Mouse (Mus musculus): ENCODE data around the gene Tapbp. TPM values are rescaled to one million over a fixed set of nuclear protein-coding genes. Genes with fewer than 3 reads are reported as not detected.
A peak's percentile ranks its signal among the peaks of the same experiment; 100 is the strongest.
"Not testable (repeated sequence)": the region's sequence is repeated elsewhere in the genome, so short reads cannot be mapped to it uniquely, and the experiment has no call there.

Tapbp gene
- polyA plus RNA-seq, 1 experiment from 2014 or later = 22.0 TPM

DNA sequence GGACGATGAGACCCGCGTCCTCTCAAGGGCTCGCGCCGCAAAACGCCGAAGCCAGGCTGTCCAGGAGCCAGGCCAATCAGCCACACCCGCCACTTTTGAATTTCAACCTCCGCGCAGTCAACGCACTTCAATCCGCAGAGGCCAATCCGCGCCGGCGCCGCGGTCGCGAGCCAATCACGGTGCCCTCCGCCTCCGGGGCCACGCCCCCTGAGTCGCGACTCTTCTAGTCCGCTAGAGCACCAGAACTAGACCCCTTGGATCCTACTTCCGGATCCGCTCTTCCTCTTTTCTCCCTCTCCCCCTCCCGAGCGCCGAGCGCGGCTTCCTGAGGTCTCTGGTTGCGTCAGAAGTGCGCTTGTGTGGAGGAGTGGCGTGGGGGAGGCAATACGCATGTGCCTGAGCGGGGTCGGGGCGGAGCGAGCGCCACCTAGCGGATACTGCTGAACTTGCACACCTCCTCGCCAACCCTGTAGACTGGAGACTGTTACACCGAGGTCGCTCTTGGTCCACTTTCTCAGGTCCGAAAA lies 25.1 kb upstream of the Tapbp start, which contains the start of gene Kifc1:
TSS of gene Kifc1 (minus strand) at position 129 of the 527 bp plus-strand sequence.
- peak within 1 kb of the TSS; percentile 65 for H3K4me3 ChIP-seq (ENCODE audit: low read depth, low read length)
- H3K27me3 ChIP-seq (ENCODE audit: control insufficient read depth, insufficient read depth, low read length) = no peaks in the 10 kb centered on the region
- H3K9ac ChIP-seq (ENCODE audit: low read depth, low read length) = peak within 1 kb of the TSS; percentile 80
- WGBS (ENCODE audit: insufficient replicate concordance) = under 1% methylated on average over 49 of the region's 49 CpGs
- no peaks in the 10 kb centered on the region for H3K9me3 ChIP-seq (replicated peaks; ENCODE audit: control insufficient read depth, low read length)
- H3K4me1 ChIP-seq (ENCODE audit: control insufficient read depth, insufficient read depth, low read length) = peaks cover 7% of the 10 kb centered on the region; the same call in 1 of the 2 replicates
- peak within 1 kb of the TSS; percentile 65 for H3K27ac ChIP-seq (ENCODE audit: low read depth, low read length)
- peak within 1 kb of the TSS; percentile 60 for H3K4me2 ChIP-seq
- peak; percentile 98 for ATAC-seq (replicated peaks; ENCODE audit: insufficient number of reproducible peaks, low FRiP score, low TSS enrichment)
- H3K36me3 ChIP-seq (ENCODE audit: control insufficient read depth, insufficient read depth, low read length) = peaks cover 7% of the 10 kb centered on the region

DNA sequence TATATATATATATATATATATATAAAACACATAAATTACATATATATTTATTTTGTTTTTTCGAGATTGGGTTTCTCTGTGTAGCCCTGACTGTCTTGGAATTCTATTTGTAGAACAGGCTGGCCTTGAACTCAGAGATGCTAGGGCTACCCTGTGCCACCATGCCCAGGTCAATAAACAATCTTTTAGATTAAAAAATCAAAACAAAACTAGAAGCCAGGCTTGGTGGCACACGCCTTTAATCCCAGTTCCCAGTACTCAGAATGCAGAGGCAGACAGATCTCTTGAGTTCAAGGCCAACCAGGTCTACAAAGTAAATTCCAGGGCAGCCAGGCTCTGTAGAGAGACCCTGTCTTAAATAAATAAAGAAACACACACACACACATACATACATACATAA lies 24.3 kb upstream of the Tapbp start:
- peaks cover 7% of the 10 kb centered on the region; the same call in 1 of the 2 replicates for H3K4me1 ChIP-seq (ENCODE audit: control insufficient read depth, insufficient read depth, low read length)
- 60% methylated on average over 2 of the region's 2 CpGs for WGBS (ENCODE audit: insufficient replicate concordance)
- ATAC-seq (replicated peaks; ENCODE audit: insufficient number of reproducible peaks, low FRiP score, low TSS enrichment) = no peak
- no peak overlapping the region for H3K9ac ChIP-seq (ENCODE audit: low read depth, low read length)
- no peaks in the 10 kb centered on the region for H3K9me3 ChIP-seq (replicated peaks; ENCODE audit: control insufficient read depth, low read length)
- no peaks in the 10 kb centered on the region for H3K27me3 ChIP-seq (ENCODE audit: control insufficient read depth, insufficient read depth, low read length)
- no peak overlapping the region for H3K4me3 ChIP-seq (ENCODE audit: low read depth, low read length)
- no peak overlapping the region for H3K27ac ChIP-seq (ENCODE audit: low read depth, low read length)
- 0 out of 2 replicates have a peak, but pooled peaks cover under 1% of the 10 kb centered on the region for H3K36me3 ChIP-seq (ENCODE audit: control insufficient read depth, insufficient read depth, low read length)
- no peak overlapping the region for H3K4me2 ChIP-seq

DNA sequence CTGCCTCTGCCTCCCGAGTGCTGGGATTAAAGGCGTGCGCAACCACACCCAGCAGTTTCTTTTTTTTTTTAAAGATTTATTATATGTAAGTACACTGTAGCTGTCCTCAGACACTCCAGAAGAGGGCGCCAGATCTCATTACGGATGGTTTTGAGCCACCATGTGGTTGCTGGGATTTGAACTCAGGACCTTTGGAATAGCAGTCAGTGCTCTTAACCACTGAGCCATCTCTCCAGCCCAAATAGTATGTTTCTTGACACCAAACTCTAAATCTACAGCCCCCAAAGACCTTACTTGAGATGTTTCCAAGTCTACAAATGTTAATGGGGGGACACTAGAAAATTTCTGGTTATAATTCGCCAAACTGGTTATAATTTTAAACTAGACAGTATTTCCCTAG lies 23.8 kb upstream of the Tapbp start:
- H3K4me3 ChIP-seq (ENCODE audit: low read depth, low read length); H3K36me3 ChIP-seq (ENCODE audit: control insufficient read depth, insufficient read depth, low read length); H3K9ac ChIP-seq (ENCODE audit: low read depth, low read length); H3K4me1 ChIP-seq (ENCODE audit: control insufficient read depth, insufficient read depth, low read length); ATAC-seq (replicated peaks; ENCODE audit: insufficient number of reproducible peaks, low FRiP score, low TSS enrichment); H3K27me3 ChIP-seq (ENCODE audit: control insufficient read depth, insufficient read depth, low read length); H3K4me2 ChIP-seq; H3K27ac ChIP-seq (ENCODE audit: low read depth, low read length); H3K9me3 ChIP-seq (replicated peaks; ENCODE audit: control insufficient read depth, low read length): not testable (repeated sequence)
- 60% methylated on average over 6 of the region's 6 CpGs for WGBS (ENCODE audit: insufficient replicate concordance)

DNA sequence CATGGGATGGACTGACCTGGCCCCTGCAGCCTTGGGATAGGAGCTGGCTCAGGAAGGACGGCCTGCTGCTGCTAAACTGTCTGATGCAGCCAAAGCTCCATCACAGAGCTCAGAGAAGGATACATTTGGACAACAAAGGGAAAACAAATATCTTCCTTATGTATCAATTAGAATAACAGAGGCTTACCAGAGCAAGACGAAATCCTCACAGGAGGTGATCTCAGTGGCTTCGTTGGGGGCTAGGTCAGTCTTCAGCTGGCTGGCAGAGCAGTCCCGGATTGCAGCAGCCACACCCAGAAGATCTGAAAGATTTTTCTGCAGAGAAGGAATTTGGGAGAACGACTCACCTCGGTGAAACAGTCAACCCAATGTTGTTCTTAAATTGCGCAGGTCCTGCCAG lies 23.3 kb upstream of the Tapbp start:
- H3K4me3 ChIP-seq (ENCODE audit: low read depth, low read length) = no peak overlapping the region
- H3K4me2 ChIP-seq = no peak overlapping the region
- H3K9ac ChIP-seq (ENCODE audit: low read depth, low read length) = no peak overlapping the region
- no peak overlapping the region for H3K27ac ChIP-seq (ENCODE audit: low read depth, low read length)
- WGBS (ENCODE audit: insufficient replicate concordance) = 28% methylated on average over 7 of the region's 7 CpGs
- no peak for ATAC-seq (replicated peaks; ENCODE audit: insufficient number of reproducible peaks, low FRiP score, low TSS enrichment)
- H3K27me3 ChIP-seq (ENCODE audit: control insufficient read depth, insufficient read depth, low read length) = no peaks in the 10 kb centered on the region
- H3K4me1 ChIP-seq (ENCODE audit: control insufficient read depth, insufficient read depth, low read length) = peaks cover 7% of the 10 kb centered on the region; the same call in 1 of the 2 replicates
- no peaks in the 10 kb centered on the region for H3K9me3 ChIP-seq (replicated peaks; ENCODE audit: control insufficient read depth, low read length)
- no peaks in the 10 kb centered on the region for H3K36me3 ChIP-seq (ENCODE audit: control insufficient read depth, insufficient read depth, low read length)

DNA sequence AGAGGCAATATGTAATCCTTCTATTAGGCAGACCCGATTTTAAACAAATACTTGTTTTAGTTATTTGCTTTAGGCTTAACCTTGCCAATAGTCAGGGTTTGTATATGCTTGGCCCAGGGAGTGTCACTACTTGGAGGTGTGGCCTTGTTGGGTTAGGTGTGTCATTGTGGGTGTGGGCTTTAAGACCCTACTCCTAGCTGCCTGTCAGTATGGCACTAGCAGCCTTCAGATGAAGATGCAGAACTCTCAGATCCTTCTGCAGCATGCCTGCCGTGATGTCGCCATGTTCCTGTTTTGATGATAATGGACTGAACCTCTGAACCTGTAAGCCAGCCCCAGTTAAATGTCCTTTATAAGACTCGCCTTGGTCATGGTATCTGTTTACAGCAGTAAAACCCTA lies 22.7 kb upstream of the Tapbp start:
- WGBS (ENCODE audit: insufficient replicate concordance) = 73% methylated on average over 4 of the region's 4 CpGs
- not testable (repeated sequence) for H3K27ac ChIP-seq (ENCODE audit: low read depth, low read length); H3K4me1 ChIP-seq (ENCODE audit: control insufficient read depth, insufficient read depth, low read length); H3K36me3 ChIP-seq (ENCODE audit: control insufficient read depth, insufficient read depth, low read length); H3K9ac ChIP-seq (ENCODE audit: low read depth, low read length); H3K27me3 ChIP-seq (ENCODE audit: control insufficient read depth, insufficient read depth, low read length); H3K4me3 ChIP-seq (ENCODE audit: low read depth, low read length); H3K9me3 ChIP-seq (replicated peaks; ENCODE audit: control insufficient read depth, low read length); ATAC-seq (replicated peaks; ENCODE audit: insufficient number of reproducible peaks, low FRiP score, low TSS enrichment); H3K4me2 ChIP-seq

DNA sequence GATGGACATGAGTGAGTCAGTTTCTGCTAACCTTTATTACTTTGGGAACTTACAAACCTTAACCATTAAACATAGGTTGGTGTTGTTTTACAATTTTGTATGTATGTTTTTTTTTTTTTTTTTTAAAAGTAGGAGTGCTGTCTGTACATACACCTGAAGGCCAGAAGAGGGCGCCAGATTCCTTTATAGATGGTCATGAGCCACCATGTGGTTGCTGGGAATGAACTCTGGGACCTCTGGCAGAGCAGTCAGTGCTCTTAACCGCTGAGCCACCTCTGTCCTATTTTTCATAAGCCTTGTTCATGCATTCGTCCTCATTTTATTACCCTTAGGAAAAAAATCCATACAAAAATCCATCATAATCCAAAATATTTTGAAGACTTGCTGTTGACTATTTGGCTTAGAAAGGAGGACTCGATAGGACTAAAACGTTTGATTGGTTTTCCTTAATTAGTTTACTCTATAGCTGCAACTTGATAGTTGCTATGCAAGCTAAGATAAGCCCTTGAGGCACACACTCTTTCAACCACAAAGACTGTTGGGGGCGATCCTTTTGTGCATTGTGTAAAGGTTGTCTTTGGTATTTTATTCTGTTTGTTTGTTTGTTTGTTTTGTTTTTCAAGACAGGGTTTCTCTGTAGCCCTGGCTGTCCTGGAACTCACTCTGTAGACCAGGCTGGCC lies 18.4 kb upstream of the Tapbp start:
- no peak overlapping the region for H3K4me3 ChIP-seq (ENCODE audit: low read depth, low read length)
- H3K4me2 ChIP-seq = no peak overlapping the region
- 39% methylated on average over 6 of the region's 6 CpGs for WGBS (ENCODE audit: insufficient replicate concordance)
- no peaks in the 10 kb centered on the region for H3K9me3 ChIP-seq (replicated peaks; ENCODE audit: control insufficient read depth, low read length)
- H3K4me1 ChIP-seq (ENCODE audit: control insufficient read depth, insufficient read depth, low read length) = peaks cover 3% of the 10 kb centered on the region; the same call in 1 of the 2 replicates
- H3K27me3 ChIP-seq (ENCODE audit: control insufficient read depth, insufficient read depth, low read length) = no peaks in the 10 kb centered on the region
- no peaks in the 10 kb centered on the region for H3K36me3 ChIP-seq (ENCODE audit: control insufficient read depth, insufficient read depth, low read length)
- ATAC-seq (replicated peaks; ENCODE audit: insufficient number of reproducible peaks, low FRiP score, low TSS enrichment) = no peak
- no peak overlapping the region for H3K9ac ChIP-seq (ENCODE audit: low read depth, low read length)
- no peak overlapping the region for H3K27ac ChIP-seq (ENCODE audit: low read depth, low read length)

DNA sequence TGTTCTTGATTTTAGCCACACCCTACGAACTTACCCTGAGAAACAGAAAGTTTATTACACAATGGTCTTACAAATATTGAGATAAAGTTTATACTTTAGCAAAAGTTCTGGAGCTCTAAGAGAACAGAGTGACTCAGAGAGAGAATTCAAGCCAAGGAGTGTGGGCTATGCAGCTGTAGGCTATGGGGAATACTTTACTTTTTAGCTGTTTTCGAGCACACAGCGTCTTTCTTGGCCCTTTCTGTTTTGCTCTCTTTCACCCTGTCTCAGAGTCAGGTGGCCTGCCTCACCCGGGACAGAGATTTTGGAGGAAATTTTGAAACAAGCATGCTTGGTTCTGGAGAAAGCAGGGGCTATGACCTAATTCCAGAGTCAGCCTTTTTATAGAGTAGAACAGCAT lies 17.5 kb upstream of the Tapbp start:
- ATAC-seq (replicated peaks; ENCODE audit: insufficient number of reproducible peaks, low FRiP score, low TSS enrichment); H3K4me3 ChIP-seq (ENCODE audit: low read depth, low read length); H3K9me3 ChIP-seq (replicated peaks; ENCODE audit: control insufficient read depth, low read length); H3K4me2 ChIP-seq; H3K27me3 ChIP-seq (ENCODE audit: control insufficient read depth, insufficient read depth, low read length); H3K27ac ChIP-seq (ENCODE audit: low read depth, low read length); H3K36me3 ChIP-seq (ENCODE audit: control insufficient read depth, insufficient read depth, low read length); H3K4me1 ChIP-seq (ENCODE audit: control insufficient read depth, insufficient read depth, low read length); H3K9ac ChIP-seq (ENCODE audit: low read depth, low read length): not testable (repeated sequence)
- 81% methylated on average over 4 of the region's 4 CpGs for WGBS (ENCODE audit: insufficient replicate concordance)

DNA sequence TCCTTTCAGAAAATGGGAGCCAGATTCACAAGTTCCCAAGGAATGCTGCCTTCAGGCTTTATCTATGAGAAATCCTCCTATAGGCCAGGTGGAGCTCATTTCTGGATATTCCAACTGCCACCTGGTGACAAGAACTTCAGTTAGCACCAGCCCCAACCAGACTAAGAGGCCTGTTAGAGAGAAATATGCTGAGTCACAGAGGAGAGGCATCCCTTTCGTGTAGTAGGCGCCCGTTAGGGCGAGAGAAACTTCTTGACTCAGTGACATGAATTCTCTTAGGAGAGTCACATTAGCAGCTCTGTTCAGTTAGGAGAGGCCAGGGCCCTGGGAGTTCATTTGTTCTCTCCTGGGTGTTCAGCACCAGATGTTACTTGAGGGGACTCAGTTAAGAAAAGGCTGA lies 16.1 kb upstream of the Tapbp start:
- Histone ChIP-seq H3K4me1 (ENCODE audit: control insufficient read depth, insufficient read depth, low read length) (peaks cover 3% of the 10 kb centered on the region; the same call in 1 of the 2 replicates), H3K36me3 (ENCODE audit: control insufficient read depth, insufficient read depth, low read length) (no peaks in the 10 kb centered on the region), H3K27me3 (ENCODE audit: control insufficient read depth, insufficient read depth, low read length) (no peaks in the 10 kb centered on the region), H3K9ac (ENCODE audit: low read depth, low read length) (no peak overlapping the region), H3K4me3 (ENCODE audit: low read depth, low read length) (no peak overlapping the region), H3K4me2 (no peak overlapping the region), H3K9me3 (replicated peaks; ENCODE audit: control insufficient read depth, low read length) (no peaks in the 10 kb centered on the region), H3K27ac (ENCODE audit: low read depth, low read length) (no peak overlapping the region)
- no peak for ATAC-seq (replicated peaks; ENCODE audit: insufficient number of reproducible peaks, low FRiP score, low TSS enrichment)
- 74% methylated on average over 4 of the region's 4 CpGs for WGBS (ENCODE audit: insufficient replicate concordance)
